Mouse (Mus musculus) heart, postnatal 25 days (tissue): ENCODE results near the gene Ipcef1. TPM values are rescaled to one million over a fixed set of nuclear protein-coding genes. Genes with fewer than 3 reads are reported as not detected.

Experiments used
- total RNA-seq, 2 experiments: library from RNA; stranded (reverse); gene quantifications; 2 replicates each; pipeline ENCODE4 v1.2.3; 2021

The Ipcef1 gene
- total RNA-seq, 2 experiments from 2014 or later, result 0.31 to 0.34 TPM

Other genes starting within 250 kb of the Ipcef1 start
- 10 to 100 TPM; 20.0 to 20.8 TPM for gene Cnksr3, start 159.8 kb upstream of the Ipcef1 start, total RNA-seq